Mouse (Mus musculus): ENCODE measurements at regions not wholly inside any gene's neighbourhood (a gene's known extent, or its start where the extent isn't known, plus 50 kb on each side); places are given as distances from the start of the nearest gene placed in this dataset.

- TF ChIP-seq CTCF (IDR thresholded peaks at IDR 0.05; ENCODE audit: control insufficient read depth, insufficient read depth, insufficient read length) (no peak), MAX (IDR thresholded peaks at IDR 0.05) (no peak), USF1 (IDR thresholded peaks at IDR 0.05; ENCODE audit: low read depth) (no peak), MYOG (IDR thresholded peaks at IDR 0.05; ENCODE audit: control insufficient read depth, extremely low read depth, insufficient read length) (no peak), MYOD1 (IDR thresholded peaks at IDR 0.05; ENCODE audit: control insufficient read depth, insufficient read length, low read depth) (no peak), CEBPB (IDR thresholded peaks at IDR 0.05; ENCODE audit: low read depth) (no peak)
Observed at GRCm38 (mm10) chr10:14275477-14275876, 270.0 kb downstream of the Adgrg6 start.
